Mouse (Mus musculus) intestine, postnatal 0 days (tissue): ENCODE measurements around the gene Kazn. TPM values are rescaled to one million over a fixed set of nuclear protein-coding genes. Genes with fewer than 3 reads are reported as not detected.

ENCODE experiments used
- ATAC-seq: fragments of 200-750 bp; cut with Nextera tagmentation; 2 replicates; pipeline ENCODE4 v1.8.0; 2017; ENCODE audit warnings: mild to moderate bottlenecking, moderate TSS enrichment, moderate library complexity
- H3K27ac ChIP-seq: fragments of 300-500 bp; sonication (generic); 2 replicates; pipeline ENCODE4 v1.5.1; 2014; ENCODE audit warnings: mild to moderate bottlenecking, low read depth, low read length, moderate library complexity
- H3K27me3 ChIP-seq: fragments of 300-500 bp; sonication (generic); replicated peaks from 2 replicates; pipeline ENCODE4 v1.6.1; 2014; ENCODE audit warnings: low read length, mixed read lengths; ENCODE audit not compliant: control insufficient read depth, insufficient read depth
- H3K36me3 ChIP-seq: fragments of 300-500 bp; sonication (generic); 2 replicates; pipeline ENCODE4 v1.6.1; 2014; ENCODE audit warnings: mild to moderate bottlenecking, moderate library complexity; ENCODE audit not compliant: control insufficient read depth, insufficient read depth
- H3K4me1 ChIP-seq: fragments of 300-500 bp; sonication (generic); replicated peaks from 2 replicates; pipeline ENCODE4 v1.6.1; 2014; ENCODE audit warnings: antibody characterized with exemption, low read length, mixed read lengths; ENCODE audit not compliant: control insufficient read depth, insufficient read depth
- H3K4me2 ChIP-seq: fragments of 300-500 bp; sonication (generic); replicated peaks from 2 replicates; pipeline ENCODE4 v1.6.1; 2014; ENCODE audit warnings: low read depth, mild to moderate bottlenecking, moderate library complexity
- H3K4me3 ChIP-seq: fragments of 300-500 bp; sonication (generic); 2 replicates; pipeline ENCODE4 v1.5.1; 2014; ENCODE audit warnings: low read depth, low read length
- H3K9ac ChIP-seq: fragments of 300-500 bp; sonication (generic); 2 replicates; pipeline ENCODE4 v1.6.1; 2014; ENCODE audit warnings: mild to moderate bottlenecking, low read depth, low read length
- H3K9me3 ChIP-seq: fragments of 300-500 bp; sonication (generic); 2 replicates; pipeline ENCODE4 v1.6.1; 2016; ENCODE audit warnings: mixed run types; ENCODE audit not compliant: control insufficient read depth
- CTCF ChIP-seq: sonication (generic); IDR thresholded peaks from 2 replicates; pipeline ENCODE4 v1.5.1; 2016; ENCODE audit warnings: low read depth, mild to moderate bottlenecking, control low read depth, antibody characterized with exemption, moderate library complexity
- WGBS: fragments of 180-500 bp; shearing (Covaris S2); extraction: QIAGEN DNeasy Blood & Tissue Kit; methylation state at CpG from one replicate; pipeline ENCODE4 v1.1.7; 2014; 5-methylcytosine and 5-hydroxymethylcytosine counted together
- polyA plus RNA-seq: library from polyadenylated mRNA; unstranded; fragments of >200 nt; fragmentation: Nextera tagmentation; extraction: Ambion mirVana; gene quantifications from 2 replicates; pipeline ENCODE4 v1.2.1, GENCODE M21; 2015

Kazn gene
- polyA plus RNA-seq, 1 experiment from 2014 or later = 17.5 TPM

GRCm38 (mm10) chr4:142162729-142163128 lies 76.5 kb downstream of the Kazn start:
- TF ChIP-seq CTCF = no peak
- Histone ChIP-seq H3K27ac (no peak overlapping the region), H3K4me2 (no peak overlapping the region), H3K4me1 (0 out of 2 replicates have a peak, but pooled peaks cover 4% of the 10 kb centered on the region), H3K9ac (no peak overlapping the region), H3K27me3 (no peaks in the 10 kb centered on the region), H3K36me3 (peaks cover 10% of the 10 kb centered on the region; the same call in 1 of the 2 replicates), H3K9me3 (no peaks in the 10 kb centered on the region), H3K4me3 (no peak overlapping the region)
- WGBS = 66% methylated on average over 9 of the region's 9 CpGs
- no peak for ATAC-seq

GRCm38 (mm10) chr4:142162102-142162501 lies 77.1 kb downstream of the Kazn start:
- WGBS = 97% methylated on average over 2 of the region's 2 CpGs
- no peak for ATAC-seq
- Histone ChIP-seq H3K4me2 (no peak overlapping the region), H3K36me3 (peaks cover 16% of the 10 kb centered on the region; the same call in 1 of the 2 replicates), H3K27ac (no peak overlapping the region), H3K4me1 (0 out of 2 replicates have a peak, but pooled peaks cover 4% of the 10 kb centered on the region), H3K9me3 (no peaks in the 10 kb centered on the region), H3K27me3 (no peaks in the 10 kb centered on the region), H3K4me3 (no peak overlapping the region), H3K9ac (no peak overlapping the region)
- peak; percentile 71 for TF ChIP-seq CTCF

- Histone ChIP-seq H3K4me1 (no peaks in the 10 kb centered on the region), H3K36me3 (peaks cover 18% of the 10 kb centered on the region; the same call in 1 of the 2 replicates), H3K27me3 (no peaks in the 10 kb centered on the region), H3K27ac (no peak overlapping the region), H3K9ac (no peak overlapping the region), H3K4me3 (no peak overlapping the region), H3K4me2 (no peak overlapping the region), H3K9me3 (no peaks in the 10 kb centered on the region)
- no peak for TF ChIP-seq CTCF
- ATAC-seq = no peak
- 78% methylated on average over 8 of the region's 8 CpGs for WGBS
Measured at GRCm38 (mm10) chr4:142160041-142160440, 79.2 kb downstream of the Kazn start.

- Histone ChIP-seq H3K4me3 (no peak overlapping the region), H3K4me2 (no peak overlapping the region), H3K27me3 (no peaks in the 10 kb centered on the region), H3K27ac (no peak overlapping the region), H3K9me3 (no peaks in the 10 kb centered on the region), H3K9ac (no peak overlapping the region), H3K36me3 (peaks cover 27% of the 10 kb centered on the region; the same call in 1 of the 2 replicates), H3K4me1 (no peaks in the 10 kb centered on the region)
- no peak for ATAC-seq
- TF ChIP-seq CTCF = no peak
- WGBS = 60% methylated on average over 5 of the region's 5 CpGs
Measured at GRCm38 (mm10) chr4:142156506-142156905, 82.7 kb downstream of the Kazn start.

- Histone ChIP-seq H3K27ac (no peak overlapping the region), H3K4me2 (no peak overlapping the region), H3K4me3 (no peak overlapping the region), H3K9ac (no peak overlapping the region), H3K9me3 (no peaks in the 10 kb centered on the region), H3K27me3 (no peaks in the 10 kb centered on the region), H3K4me1 (no peaks in the 10 kb centered on the region), H3K36me3 (peaks cover 36% of the 10 kb centered on the region)
- ATAC-seq = no peak
- no peak for TF ChIP-seq CTCF
- WGBS = 80% methylated on average over 11 of the region's 11 CpGs
Measured at GRCm38 (mm10) chr4:142154246-142154645, 85.0 kb downstream of the Kazn start.

- no peak overlapping the region for H3K27ac ChIP-seq
- H3K4me2 ChIP-seq = no peak overlapping the region
- H3K36me3 ChIP-seq = peaks cover 41% of the 10 kb centered on the region
- TF ChIP-seq CTCF = peak; percentile 100
- H3K27me3 ChIP-seq = no peaks in the 10 kb centered on the region
- H3K9me3 ChIP-seq = no peaks in the 10 kb centered on the region
- WGBS = 27% methylated on average over 2 of the region's 2 CpGs
- no peak overlapping the region for H3K4me3 ChIP-seq
- H3K9ac ChIP-seq = no peak overlapping the region
- H3K4me1 ChIP-seq = no peaks in the 10 kb centered on the region
- peak; percentile 54 for ATAC-seq
Measured at GRCm38 (mm10) chr4:142153526-142153925, 85.7 kb downstream of the Kazn start.
